Mouse (Mus musculus) ES-E14 (cell line): ENCODE data around the gene Tssk6.

Source experiments
- MAFK ChIP-seq: IDR thresholded peaks from 2 replicates; pipeline ENCODE4 v1.6.1; 2014; ENCODE audit warnings: mild to moderate bottlenecking, low read depth, low read length, inconsistent platforms; ENCODE audit not compliant: insufficient read depth
- ZNF384 ChIP-seq: IDR thresholded peaks from 2 replicates; pipeline ENCODE4 v1.6.1; 2012; ENCODE audit warnings: low read depth, low read length, inconsistent platforms

GRCm38 (mm10) chr8:69879678-69880077, 22.3 kb upstream of the Tssk6 start:
- TF ChIP-seq MAFK (no peak), ZNF384 (no peak)
